Mouse (Mus musculus): ENCODE data around the gene Pdia3. TPM values are rescaled to one million over a fixed set of nuclear protein-coding genes. Genes with fewer than 3 reads are reported as not detected.
"Not testable (repeated sequence)": the region's sequence is repeated elsewhere in the genome, so short reads cannot be mapped to it uniquely, and the experiment has no call there.

Pdia3 gene
- polyA plus RNA-seq, 1 experiment from 2014 or later: 339 TPM

DNA sequence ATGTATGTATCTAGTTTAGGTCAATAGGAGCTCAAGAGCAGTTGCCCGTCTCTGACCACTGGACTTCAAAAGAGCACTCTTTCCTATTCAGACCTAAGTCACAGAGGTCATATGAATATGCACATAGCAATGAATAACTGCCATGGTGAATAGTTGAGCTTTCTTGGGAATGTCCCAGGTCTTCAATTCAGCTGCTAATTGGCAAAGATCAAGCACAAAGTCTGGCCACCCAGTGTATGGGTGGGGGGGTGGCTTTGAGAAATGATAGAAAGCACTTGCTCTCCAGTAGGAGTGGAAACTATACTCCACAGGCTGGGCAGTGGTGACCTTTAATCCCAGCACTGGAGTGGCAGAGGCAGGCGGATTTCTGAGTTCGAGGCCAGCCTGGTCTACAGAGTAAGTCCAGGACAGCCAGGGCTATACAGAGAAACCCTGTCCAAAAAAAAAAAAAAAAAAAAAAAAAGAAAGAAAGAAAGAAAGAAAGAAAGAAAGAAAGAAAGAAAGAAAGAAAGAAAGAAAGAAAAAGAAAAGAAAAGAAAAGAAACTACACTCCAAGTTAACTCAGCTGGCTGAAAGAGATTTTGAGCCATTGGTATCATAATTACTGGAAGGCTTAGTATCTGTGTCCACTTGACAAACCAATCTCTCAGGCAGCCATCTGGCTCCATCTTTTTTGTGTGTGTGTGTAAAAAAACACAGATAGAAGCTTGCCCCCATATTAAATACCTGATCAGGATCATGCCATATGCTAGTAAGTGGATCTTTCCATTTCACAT is 64.1 kb downstream of the Pdia3 start:
- 81% methylated on average over 3 of the region's 3 CpGs for WGBS
- Histone ChIP-seq H3K9ac (ENCODE audit: low read length) (no peak overlapping the region), H3K4me1 (ENCODE audit: control insufficient read depth in 2 of 2, insufficient read depth in 2 of 2, low read length in 2 of 2) (no peaks in the 10 kb centered on the region), H3K4me2 (ENCODE audit: low read length) (no peak overlapping the region), H3K4me3 (ENCODE audit: control insufficient read depth in 1 of 2, insufficient read depth in 1 of 2, low read depth in 1 of 2, low read length in 2 of 2) (no peak overlapping the region), H3K27ac (replicated peaks in 1 of 2; ENCODE audit: control insufficient read depth in 1 of 2, insufficient read depth in 1 of 2, low read depth in 2 of 2, low read length in 2 of 2) (no peak overlapping the region), H3K27me3 (ENCODE audit: control insufficient read depth, insufficient read depth, low read length) (no peaks in the 10 kb centered on the region), H3K9me3 (ENCODE audit: control insufficient read depth, low read length) (no peaks in the 10 kb centered on the region), H3K36me3 (ENCODE audit: control insufficient read depth, insufficient read depth, low read length) (no peaks in the 10 kb centered on the region)
- ATAC-seq (ENCODE audit: insufficient number of reproducible peaks, insufficient read depth, low FRiP score, low read depth): no peak

- Histone ChIP-seq H3K27ac (replicated peaks in 1 of 2; ENCODE audit: control insufficient read depth in 1 of 2, insufficient read depth in 1 of 2, low read depth in 2 of 2, low read length in 2 of 2) (no peak overlapping the region), H3K9ac (ENCODE audit: low read length) (no peak overlapping the region), H3K4me3 (ENCODE audit: control insufficient read depth in 1 of 2, insufficient read depth in 1 of 2, low read depth in 1 of 2, low read length in 2 of 2) (no peak overlapping the region), H3K27me3 (ENCODE audit: control insufficient read depth, insufficient read depth, low read length) (no peaks in the 10 kb centered on the region), H3K4me2 (ENCODE audit: low read length) (no peak overlapping the region), H3K9me3 (ENCODE audit: control insufficient read depth, low read length) (no peaks in the 10 kb centered on the region), H3K4me1 (ENCODE audit: control insufficient read depth in 2 of 2, insufficient read depth in 2 of 2, low read length in 2 of 2) (no peaks in the 10 kb centered on the region), H3K36me3 (ENCODE audit: control insufficient read depth, insufficient read depth, low read length) (no peaks in the 10 kb centered on the region)
- 55% methylated on average over 3 of the region's 3 CpGs for WGBS
- no peak for ATAC-seq (ENCODE audit: insufficient number of reproducible peaks, insufficient read depth, low FRiP score, low read depth)
These were observed 66.9 kb downstream of the Pdia3 start for GRCm38 (mm10) chr2:121480498-121480897.

- not testable (repeated sequence) for H3K27me3 ChIP-seq (ENCODE audit: control insufficient read depth, insufficient read depth, low read length); H3K4me2 ChIP-seq (ENCODE audit: low read length); H3K9me3 ChIP-seq (ENCODE audit: control insufficient read depth, low read length); H3K36me3 ChIP-seq (ENCODE audit: control insufficient read depth, insufficient read depth, low read length); H3K9ac ChIP-seq (ENCODE audit: low read length); H3K4me1 ChIP-seq (ENCODE audit: control insufficient read depth in 2 of 2, insufficient read depth in 2 of 2, low read length in 2 of 2); H3K4me3 ChIP-seq (ENCODE audit: control insufficient read depth in 1 of 2, insufficient read depth in 1 of 2, low read depth in 1 of 2, low read length in 2 of 2); H3K27ac ChIP-seq (replicated peaks in 1 of 2; ENCODE audit: control insufficient read depth in 1 of 2, insufficient read depth in 1 of 2, low read depth in 2 of 2, low read length in 2 of 2); ATAC-seq (ENCODE audit: insufficient number of reproducible peaks, insufficient read depth, low FRiP score, low read depth)
- WGBS: 78% methylated on average over 13 of the region's 13 CpGs
These were observed 67.3 kb downstream of the Pdia3 start for GRCm38 (mm10) chr2:121480916-121481315.

DNA sequence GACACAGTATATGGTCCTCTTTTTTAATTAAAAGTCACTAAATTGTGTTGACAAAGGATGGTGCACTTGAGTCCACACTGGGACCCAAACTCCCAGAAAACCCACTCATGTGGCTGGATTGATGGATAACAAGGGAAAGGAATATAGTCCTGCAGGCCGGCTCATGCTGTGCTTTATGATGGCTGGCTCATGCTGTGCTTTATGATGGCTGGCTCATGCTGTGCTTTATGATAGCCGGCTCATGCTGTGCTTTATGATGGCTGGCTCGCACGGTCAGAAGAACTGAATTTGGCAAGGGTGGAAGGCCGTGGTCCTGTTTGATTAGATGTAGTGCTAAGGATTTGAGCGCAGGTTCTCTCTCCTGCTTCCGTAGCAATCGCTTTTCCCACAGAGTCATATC is 70.0 kb downstream of the Pdia3 start:
- no peak overlapping the region for H3K27ac ChIP-seq (replicated peaks in 1 of 2; ENCODE audit: control insufficient read depth in 1 of 2, insufficient read depth in 1 of 2, low read depth in 2 of 2, low read length in 2 of 2)
- no peaks in the 10 kb centered on the region for H3K36me3 ChIP-seq (ENCODE audit: control insufficient read depth, insufficient read depth, low read length)
- no peak for ATAC-seq (ENCODE audit: insufficient number of reproducible peaks, insufficient read depth, low FRiP score, low read depth)
- 75% methylated on average over 8 of the region's 8 CpGs for WGBS
- H3K4me1 ChIP-seq (ENCODE audit: control insufficient read depth in 2 of 2, insufficient read depth in 2 of 2, low read length in 2 of 2): no peaks in the 10 kb centered on the region
- no peaks in the 10 kb centered on the region for H3K9me3 ChIP-seq (ENCODE audit: control insufficient read depth, low read length)
- no peak overlapping the region for H3K4me2 ChIP-seq (ENCODE audit: low read length)
- no peaks in the 10 kb centered on the region for H3K27me3 ChIP-seq (ENCODE audit: control insufficient read depth, insufficient read depth, low read length)
- H3K9ac ChIP-seq (ENCODE audit: low read length): no peak overlapping the region
- no peak overlapping the region for H3K4me3 ChIP-seq (ENCODE audit: control insufficient read depth in 1 of 2, insufficient read depth in 1 of 2, low read depth in 1 of 2, low read length in 2 of 2)

- H3K9ac ChIP-seq (ENCODE audit: low read length); ATAC-seq (ENCODE audit: insufficient number of reproducible peaks, insufficient read depth, low FRiP score, low read depth); H3K36me3 ChIP-seq (ENCODE audit: control insufficient read depth, insufficient read depth, low read length); H3K27me3 ChIP-seq (ENCODE audit: control insufficient read depth, insufficient read depth, low read length); H3K4me1 ChIP-seq (ENCODE audit: control insufficient read depth in 2 of 2, insufficient read depth in 2 of 2, low read length in 2 of 2); H3K4me2 ChIP-seq (ENCODE audit: low read length); H3K27ac ChIP-seq (replicated peaks in 1 of 2; ENCODE audit: control insufficient read depth in 1 of 2, insufficient read depth in 1 of 2, low read depth in 2 of 2, low read length in 2 of 2); H3K4me3 ChIP-seq (ENCODE audit: control insufficient read depth in 1 of 2, insufficient read depth in 1 of 2, low read depth in 1 of 2, low read length in 2 of 2); H3K9me3 ChIP-seq (ENCODE audit: control insufficient read depth, low read length): not testable (repeated sequence)
- WGBS: 75% methylated on average over 1 of the region's 2 CpGs
These were observed 70.8 kb downstream of the Pdia3 start for GRCm38 (mm10) chr2:121484403-121484802.

Small RNAs within 50 kb of the gene (microRNA-seq; reads per million reads assigned to microRNA genes)
- gene Gm22953: not detected

Other genes with a start within 250 kb of the Pdia3 start
- 31.5 and 33.5 TPM in 2 replicates for gene Tubgcp4, start 243.1 kb upstream of the Pdia3 start, polyA plus RNA-seq (2014; fragmentation: Nextera tagmentation; extraction: Ambion mirVana)
- 6.2 and 6.4 TPM in 2 replicates for gene Zscan29, start 242.7 kb upstream of the Pdia3 start, polyA plus RNA-seq (2014; fragmentation: Nextera tagmentation; extraction: Ambion mirVana)
- gene Trp53bp1, start 142.4 kb upstream of the Pdia3 start, polyA plus RNA-seq (2014; fragmentation: Nextera tagmentation; extraction: Ambion mirVana): 44.1 and 47.5 TPM in 2 replicates
- 7.3 and 7.7 TPM in 2 replicates for gene Map1a, start 124.2 kb upstream of the Pdia3 start, polyA plus RNA-seq (2014; fragmentation: Nextera tagmentation; extraction: Ambion mirVana)
- 12.8 and 16.0 TPM in 2 replicates for gene Ppip5k1, start 58.4 kb upstream of the Pdia3 start, polyA plus RNA-seq (2014; fragmentation: Nextera tagmentation; extraction: Ambion mirVana)
- 0.42 and 0.72 TPM in 2 replicates for gene Ckmt1, start 56.1 kb upstream of the Pdia3 start, polyA plus RNA-seq (2014; fragmentation: Nextera tagmentation; extraction: Ambion mirVana)
- gene Strc, start 26.6 kb upstream of the Pdia3 start, polyA plus RNA-seq (2014; fragmentation: Nextera tagmentation; extraction: Ambion mirVana): not detected in 2 replicates
- gene Catsper2, start within 50 bp of the Pdia3 start, polyA plus RNA-seq (2014; fragmentation: Nextera tagmentation; extraction: Ambion mirVana): 3.1 and 3.4 TPM in 2 replicates
- 0.77 and 1.3 TPM in 2 replicates for gene Ell3, start 30.5 kb downstream of the Pdia3 start, polyA plus RNA-seq (2014; fragmentation: Nextera tagmentation; extraction: Ambion mirVana)
- gene Serf2, start 35.4 kb downstream of the Pdia3 start, polyA plus RNA-seq (2014; fragmentation: Nextera tagmentation; extraction: Ambion mirVana): 675 and 694 TPM in 2 replicates
- gene Hypk, start 39.5 kb downstream of the Pdia3 start, polyA plus RNA-seq (2014; fragmentation: Nextera tagmentation; extraction: Ambion mirVana): 85.7 and 101 TPM in 2 replicates
- gene Serinc4, start 43.0 kb downstream of the Pdia3 start, polyA plus RNA-seq (2014; fragmentation: Nextera tagmentation; extraction: Ambion mirVana): 0.20 and 0.63 TPM in 2 replicates
- gene Mfap1b, start 60.3 kb downstream of the Pdia3 start, polyA plus RNA-seq (2014; fragmentation: Nextera tagmentation; extraction: Ambion mirVana): 44.3 and 45.4 TPM in 2 replicates
- gene Mfap1a, start 92.9 kb downstream of the Pdia3 start, polyA plus RNA-seq (2014; fragmentation: Nextera tagmentation; extraction: Ambion mirVana): 18.3 and 20.5 TPM in 2 replicates
- 6.5 and 7.2 TPM in 2 replicates for gene Wdr76, start 92.9 kb downstream of the Pdia3 start, polyA plus RNA-seq (2014; fragmentation: Nextera tagmentation; extraction: Ambion mirVana)

Measured in heart, embryonic 14.5 days (tissue).